Mouse (Mus musculus) stomach, postnatal 0 days (tissue): ENCODE data around the gene Mfsd5. TPM values are rescaled to one million over a fixed set of nuclear protein-coding genes. Genes with fewer than 3 reads are reported as not detected.
A peak's percentile ranks its signal among the peaks of the same experiment; 100 is the strongest.

Experiments
- ATAC-seq: fragments of 200-750 bp; cut with Nextera tagmentation; 2 replicates; pipeline ENCODE4 v1.8.0; 2017; ENCODE audit not compliant: low FRiP score, low TSS enrichment
- DNase-seq: peaks from one replicate; pipeline ENCODE4 v3.0.0-alpha.2; 2016; ENCODE audit warnings: low spot score
- H3K27ac ChIP-seq: fragments of 300-500 bp; sonication (generic); replicated peaks from 2 replicates; pipeline ENCODE4 v1.5.1; 2014; ENCODE audit warnings: mild to moderate bottlenecking, control low read depth
- H3K27me3 ChIP-seq: fragments of 300-500 bp; sonication (generic); 2 replicates; pipeline ENCODE4 v1.6.1; 2014; ENCODE audit warnings: low read length; ENCODE audit not compliant: control insufficient read depth, insufficient read depth
- H3K36me3 ChIP-seq: fragments of 300-500 bp; sonication (generic); 2 replicates; pipeline ENCODE4 v1.6.1; 2014; ENCODE audit warnings: low read length, mixed read lengths; ENCODE audit not compliant: control insufficient read depth, insufficient read depth
- H3K4me1 ChIP-seq: fragments of 300-500 bp; sonication (generic); replicated peaks from 2 replicates; pipeline ENCODE4 v1.6.1; 2014; ENCODE audit warnings: antibody characterized with exemption; ENCODE audit not compliant: control insufficient read depth, insufficient read depth
- H3K4me2 ChIP-seq: fragments of 300-500 bp; sonication (generic); replicated peaks from 2 replicates; pipeline ENCODE4 v1.6.1; 2014; ENCODE audit warnings: low read depth, mild to moderate bottlenecking, control low read depth, moderate library complexity
- H3K4me3 ChIP-seq: fragments of 300-500 bp; sonication (generic); 2 replicates; pipeline ENCODE4 v1.5.1; 2014; ENCODE audit warnings: low read depth, low read length, control low read depth
- H3K9ac ChIP-seq: fragments of 300-500 bp; sonication (generic); 2 replicates; pipeline ENCODE4 v1.6.1; 2014; ENCODE audit warnings: mild to moderate bottlenecking, low read length, control low read depth, mixed read lengths
- H3K9me3 ChIP-seq: fragments of 300-500 bp; sonication (generic); 2 replicates; pipeline ENCODE4 v1.6.1; 2016; ENCODE audit warnings: low read length; ENCODE audit not compliant: control insufficient read depth
- CTCF ChIP-seq: IDR thresholded peaks from 2 replicates; pipeline ENCODE4 v1.5.1; 2016; ENCODE audit warnings: antibody characterized with exemption, low read depth, mild to moderate bottlenecking, moderate library complexity
- EP300 ChIP-seq: optimal IDR thresholded peaks from 2 replicates; pipeline ENCODE3; 2016; ENCODE audit warnings: antibody characterized with exemption
- WGBS: fragments of 180-500 bp; shearing (Covaris S2); extraction: QIAGEN DNeasy Blood & Tissue Kit; methylation state at CpG from one replicate; pipeline ENCODE4 v1.1.7; 2014; 5-methylcytosine and 5-hydroxymethylcytosine counted together
- polyA plus RNA-seq: library from polyadenylated mRNA; unstranded; fragments of >200 nt; fragmentation: Nextera tagmentation; extraction: Ambion mirVana; gene quantifications from 2 replicates; pipeline ENCODE4 v1.2.1, GENCODE M21; 2015

The Mfsd5 gene
- polyA plus RNA-seq, 1 experiment from 2014 or later = 81.6 TPM

GRCm38 (mm10) chr15:102257202-102258075, 21.8 kb upstream of the Mfsd5 start, which contains the start of gene Rarg:
Rarg (minus strand) TSS chr15:102257517.
- DNase-seq (peak; percentile 75), ATAC-seq (peak; percentile 64)
- peak within 1 kb of the TSS; percentile 83 for H3K9ac ChIP-seq
- 2% methylated on average over 33 of the region's 46 CpGs for WGBS
- TF ChIP-seq CTCF (no peak), EP300 (no peak)
- peak within 1 kb of the TSS; percentile 93 for H3K27ac ChIP-seq
- peaks cover under 1% of the 10 kb centered on the region; the same call in 1 of the 2 replicates for H3K36me3 ChIP-seq
- no peaks in the 10 kb centered on the region for H3K27me3 ChIP-seq
- no peaks in the 10 kb centered on the region for H3K9me3 ChIP-seq
- H3K4me3 ChIP-seq = peak within 1 kb of the TSS; percentile 73
- peaks cover 13% of the 10 kb centered on the region for H3K4me1 ChIP-seq
- H3K4me2 ChIP-seq = peak within 1 kb of the TSS; percentile 86

DNA sequence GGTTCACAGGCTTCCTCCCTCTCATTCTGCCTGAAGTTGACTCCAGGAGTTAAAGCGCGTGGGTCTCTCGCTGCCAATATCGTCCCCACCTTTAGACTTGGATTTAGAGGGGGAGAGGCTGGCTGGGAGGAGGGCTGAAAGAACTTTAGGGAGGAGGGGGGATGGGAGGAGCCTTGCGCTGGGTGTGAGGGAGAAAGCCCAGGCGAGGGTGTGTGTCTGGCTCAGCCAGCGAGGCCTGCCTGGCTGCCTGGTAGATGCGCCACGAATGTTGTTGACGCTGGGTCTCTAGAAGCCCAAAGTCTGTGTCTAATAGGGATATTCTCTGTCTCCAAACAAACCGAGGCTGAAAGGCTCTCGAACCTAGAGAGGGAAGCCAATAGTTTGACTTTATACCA, 21.2 kb upstream of the Mfsd5 start:
- ATAC-seq (peak; percentile 47; the same call in 1 of the 2 replicates), DNase-seq (peak; percentile 61)
- Histone ChIP-seq H3K27ac (peak overlapping the region; percentile 93), H3K4me2 (peak overlapping the region; percentile 86), H3K4me1 (peaks cover 13% of the 10 kb centered on the region), H3K9me3 (no peaks in the 10 kb centered on the region), H3K36me3 (no peaks in the 10 kb centered on the region), H3K4me3 (peak overlapping the region; percentile 73), H3K27me3 (no peaks in the 10 kb centered on the region), H3K9ac (peak overlapping the region; percentile 83)
- 8% methylated on average over 12 of the region's 12 CpGs for WGBS
- TF ChIP-seq EP300 = no peak
- no peak for TF ChIP-seq CTCF

DNA sequence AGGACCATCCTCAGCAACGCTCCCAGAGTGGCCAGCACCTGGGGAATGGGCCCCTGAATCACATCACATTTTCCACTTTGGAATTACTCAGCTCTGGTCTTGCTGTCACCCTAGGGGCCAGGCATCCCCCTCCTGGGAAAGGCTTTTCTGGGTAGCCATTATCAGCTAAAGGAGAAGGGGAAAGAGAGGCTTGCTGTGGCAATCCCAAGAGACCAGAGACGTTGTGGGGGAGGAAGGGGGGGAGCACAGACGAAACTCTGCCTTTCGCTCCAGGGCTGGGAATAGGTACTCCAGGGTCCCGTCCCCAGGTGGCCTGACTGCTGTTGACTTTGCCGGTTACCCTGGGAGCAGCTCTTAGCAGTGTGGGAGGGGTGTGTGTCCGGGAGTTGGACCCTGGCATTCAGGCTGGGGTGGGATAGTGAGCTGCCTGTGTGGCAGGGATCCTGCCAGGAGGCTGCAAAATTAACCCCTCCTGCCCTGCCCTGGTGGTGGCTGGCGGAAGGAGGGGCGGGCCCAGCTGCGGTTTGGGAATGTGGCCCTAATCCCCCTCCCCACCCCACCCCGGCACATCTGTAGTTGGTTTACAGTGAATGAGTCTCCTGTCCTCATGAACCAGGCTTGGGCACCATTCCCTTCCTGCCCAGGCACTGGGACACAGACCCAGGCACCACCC, 20.5 kb upstream of the Mfsd5 start:
- H3K4me2 ChIP-seq = peak overlapping the region; percentile 11; the same call in 1 of the 2 replicates
- TF ChIP-seq CTCF = no peak
- no peak for TF ChIP-seq EP300
- ATAC-seq (no peak), DNase-seq (peak; percentile 21)
- no peaks in the 10 kb centered on the region for H3K27me3 ChIP-seq
- H3K9ac ChIP-seq = peak overlapping the region; percentile 35; the same call in 1 of the 2 replicates
- no peaks in the 10 kb centered on the region for H3K9me3 ChIP-seq
- peaks cover 13% of the 10 kb centered on the region for H3K4me1 ChIP-seq
- H3K36me3 ChIP-seq = no peaks in the 10 kb centered on the region
- H3K27ac ChIP-seq = peak overlapping the region; percentile 93
- WGBS = 32% methylated on average over 11 of the region's 11 CpGs
- no peak overlapping the region for H3K4me3 ChIP-seq

- ATAC-seq = peak; percentile 63; the same call in 1 of the 2 replicates
- H3K36me3 ChIP-seq = no peaks in the 10 kb centered on the region
- no peak overlapping the region for H3K4me2 ChIP-seq
- peaks cover 9% of the 10 kb centered on the region for H3K4me1 ChIP-seq
- WGBS = 33% methylated on average over 7 of the region's 7 CpGs
- TF ChIP-seq CTCF = no peak
- no peak for TF ChIP-seq EP300
- H3K9me3 ChIP-seq = no peaks in the 10 kb centered on the region
- no peak overlapping the region for H3K9ac ChIP-seq
- DNase-seq = peak; percentile 17
- no peak overlapping the region for H3K4me3 ChIP-seq
- peak overlapping the region; percentile 79 for H3K27ac ChIP-seq
- H3K27me3 ChIP-seq = no peaks in the 10 kb centered on the region
Observed at GRCm38 (mm10) chr15:102262582-102262981, 16.7 kb upstream of the Mfsd5 start.

DNA sequence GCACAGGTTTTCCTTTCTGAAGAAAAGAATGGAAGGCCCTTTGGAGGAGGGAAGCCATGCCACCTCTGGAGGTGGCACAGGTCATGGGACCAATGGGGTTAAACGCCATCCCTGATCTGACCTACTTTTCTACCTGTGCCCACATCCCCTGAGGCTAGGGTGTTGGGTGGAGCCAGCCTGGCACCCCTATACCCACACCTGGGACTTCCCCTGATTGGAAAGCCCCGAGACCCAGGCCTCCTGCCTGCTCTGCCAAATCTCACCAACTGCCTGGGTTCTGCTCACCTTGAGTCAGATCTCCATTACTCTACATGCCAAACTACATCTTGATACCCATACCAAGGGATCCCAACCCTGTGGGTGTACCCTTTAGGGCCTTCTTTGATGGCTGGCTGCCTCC, 16.2 kb upstream of the Mfsd5 start:
- Histone ChIP-seq H3K36me3 (no peaks in the 10 kb centered on the region), H3K27me3 (no peaks in the 10 kb centered on the region), H3K4me1 (peaks cover 9% of the 10 kb centered on the region), H3K4me2 (no peak overlapping the region), H3K27ac (peak overlapping the region; percentile 79), H3K4me3 (no peak overlapping the region), H3K9ac (no peak overlapping the region), H3K9me3 (no peaks in the 10 kb centered on the region)
- DNase-seq (peak; percentile 13), ATAC-seq (0 out of 2 replicates have a peak, but pooled peaks have one; percentile 9)
- WGBS = 56% methylated on average over 2 of the region's 2 CpGs
- TF ChIP-seq CTCF (no peak), EP300 (no peak)
